Mouse (Mus musculus): ENCODE results near the gene Car5b.

The Car5b gene

DNA sequence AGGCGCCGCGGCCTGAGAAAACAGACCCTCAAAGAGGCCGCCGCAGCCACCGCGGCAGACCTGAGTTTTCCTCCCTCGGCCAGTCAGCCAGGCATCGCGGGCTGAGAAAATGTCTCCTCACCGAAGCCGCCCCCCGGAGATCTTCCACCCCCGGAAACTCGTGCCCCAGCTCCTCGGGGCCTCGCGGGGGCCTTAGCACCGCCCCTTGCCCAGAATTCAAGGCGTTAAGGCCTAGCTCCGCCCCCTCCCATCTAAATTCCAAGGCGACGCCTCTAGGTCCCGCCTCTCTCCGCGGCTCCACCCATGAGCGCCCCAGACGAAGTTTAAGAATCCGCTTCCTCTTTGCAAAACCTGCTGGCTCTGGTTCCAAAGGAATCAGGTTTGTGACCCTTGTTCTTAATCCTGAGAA, 69.3 kb downstream of the Car5b start, which contains the start of gene Zrsr2:
Gene Zrsr2, minus strand, starts transcription at position 195 of the 409 bp plus-strand sequence.
- peak; percentile 81 for DNase-seq (ENCODE audit: low read depth)

DNA sequence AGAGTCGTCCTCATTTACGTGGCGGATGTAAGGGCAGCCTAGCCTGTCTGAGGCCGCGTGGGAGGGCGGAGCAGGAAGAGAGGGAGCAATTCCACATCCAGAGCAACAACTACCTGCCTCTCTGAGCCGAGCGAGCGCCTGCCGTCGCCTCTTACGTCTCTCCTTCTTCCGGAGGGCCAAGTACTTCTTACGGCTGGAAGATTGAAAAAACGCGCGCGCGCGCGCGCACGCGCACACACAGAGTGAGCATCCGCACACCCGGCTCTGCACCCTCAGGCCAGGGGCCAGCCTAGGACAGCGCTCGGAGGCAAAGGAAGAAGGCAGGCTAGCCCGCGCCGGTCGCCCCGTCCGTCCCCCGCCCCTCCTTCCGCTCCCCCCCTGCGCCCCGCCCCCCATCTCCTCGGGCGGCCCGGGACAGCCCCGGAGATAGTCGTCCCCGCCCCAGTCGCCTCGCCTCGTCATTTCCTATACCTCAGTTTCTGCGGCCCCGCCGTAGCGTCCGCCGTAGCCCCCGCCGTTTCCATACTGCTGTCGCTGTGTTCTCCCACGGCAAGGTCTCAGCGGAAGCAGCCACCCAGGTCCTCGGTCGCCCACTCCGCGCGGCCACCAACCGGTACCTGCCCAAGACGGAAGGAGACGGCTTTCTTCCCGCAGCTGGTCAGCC, 69.9 kb downstream of the Car5b start:
- peak; percentile 33 for DNase-seq (ENCODE audit: low read depth)

GRCm38 (mm10) chrX:163957381-163957780, 70.4 kb downstream of the Car5b start:
- DNase-seq (ENCODE audit: low read depth), result no peak

DNA sequence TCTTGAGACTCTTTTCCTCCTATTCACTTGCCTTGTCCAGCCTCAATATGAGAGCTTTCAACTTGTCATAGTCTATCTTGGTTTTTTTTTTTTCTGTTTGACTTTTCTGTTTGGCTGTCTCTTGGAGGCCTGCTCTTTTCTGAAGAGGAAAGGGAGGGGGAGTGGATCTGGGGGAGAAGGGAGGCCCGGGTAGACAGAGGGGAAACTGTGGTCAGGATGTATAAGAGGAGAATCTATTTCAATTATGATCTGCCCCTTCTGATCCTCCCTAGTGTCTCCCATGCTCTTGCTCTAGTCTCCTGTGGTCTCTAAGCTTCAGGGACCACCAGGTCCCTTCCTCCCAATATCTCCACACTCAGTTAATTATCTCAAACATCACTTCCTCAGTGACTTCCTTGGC, 76.2 kb downstream of the Car5b start:
- DNase-seq (ENCODE audit: low read depth), result no peak

DNA sequence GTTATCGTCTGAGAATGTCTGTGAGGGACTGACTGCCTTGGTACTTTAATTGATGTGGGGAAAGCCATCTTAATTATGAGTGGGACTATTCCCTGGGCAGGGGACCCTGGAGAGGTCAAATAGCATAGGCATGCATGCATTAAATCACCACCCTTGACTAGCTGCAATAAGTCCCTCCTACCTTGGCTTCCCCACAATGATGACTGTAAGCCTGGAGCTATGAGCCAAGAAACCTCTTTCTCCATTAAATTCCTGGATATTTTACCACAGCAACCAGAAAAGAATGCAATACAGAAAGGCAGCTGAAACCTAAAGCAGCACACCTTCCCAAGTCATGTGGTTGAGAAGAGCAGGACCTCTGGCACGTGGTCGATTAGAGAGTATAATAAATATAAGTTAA, 83.4 kb downstream of the Car5b start:
- no peak for DNase-seq (ENCODE audit: low read depth)

DNA sequence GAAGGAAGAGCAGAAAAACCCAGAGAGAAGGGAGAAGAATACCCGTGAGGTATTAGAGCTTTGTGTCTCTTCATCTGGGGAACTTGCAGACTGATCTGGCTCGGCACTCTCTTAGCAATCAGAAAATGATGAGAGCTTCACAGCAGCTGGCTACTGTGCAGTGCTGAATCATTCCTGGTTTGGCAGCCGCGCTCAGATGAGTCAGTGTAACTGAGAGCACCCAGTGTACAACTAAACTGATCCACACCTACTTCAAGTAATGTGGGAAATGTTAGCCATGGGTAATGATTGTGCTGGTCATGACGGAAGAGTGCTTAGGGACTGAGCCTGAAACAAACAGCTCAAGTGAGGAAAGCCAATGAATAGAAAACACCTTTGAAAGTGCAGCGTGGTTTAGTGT, 89.2 kb downstream of the Car5b start:
- DNase-seq (ENCODE audit: low read depth), result no peak

DNA sequence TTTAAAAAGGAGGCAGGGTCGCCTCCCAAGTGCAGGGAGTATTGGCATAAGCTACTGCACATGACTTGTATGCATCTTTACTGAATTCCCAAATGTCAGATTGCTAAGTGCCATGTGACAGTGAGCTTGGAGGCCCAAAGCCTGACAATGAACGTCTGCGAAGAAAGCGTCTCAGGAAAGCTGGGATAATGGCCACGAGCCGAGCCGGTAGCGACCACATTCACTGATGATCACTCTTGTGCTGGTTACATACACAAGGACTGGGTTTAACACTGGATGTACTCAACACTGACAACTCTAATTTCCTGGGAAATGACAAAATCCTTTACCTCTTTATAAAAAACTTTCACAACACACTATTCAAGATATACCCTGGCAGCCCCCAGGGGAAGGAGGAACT, 93.1 kb downstream of the Car5b start:
- DNase-seq (ENCODE audit: low read depth), result no peak

- no peak for DNase-seq (ENCODE audit: low read depth)
Measured at GRCm38 (mm10) chrX:163929550-163929949, 98.2 kb downstream of the Car5b start.

Measured in c-Kit-positive CD71-negative TER-119-negative erythroid progenitor cells, embryonic 14.5 days (primary cell).